Mouse (Mus musculus): ENCODE results near the gene Fryl. TPM values are rescaled to one million over a fixed set of nuclear protein-coding genes. Genes with fewer than 3 reads are reported as not detected.
A peak's percentile ranks its signal among the peaks of the same experiment; 100 is the strongest.

Gene Fryl
- polyA plus RNA-seq, 1 experiment: 15.3 TPM

GRCm38 (mm10) chr5:73081496-73081895 lies 174.9 kb downstream of the Fryl start:
- Histone ChIP-seq H3K4me3 (no peak overlapping the region), H3K4me2 (ENCODE audit: low read depth) (no peak overlapping the region), H3ac (ENCODE audit: control insufficient read depth, insufficient read length) (no peak overlapping the region), H3K36me3 (ENCODE audit: control insufficient read depth, insufficient read depth) (peaks cover 17% of the 10 kb centered on the region), H3K27me3 (ENCODE audit: control insufficient read depth, insufficient read depth, insufficient read length) (no peaks in the 10 kb centered on the region), H3K79me2 (ENCODE audit: control insufficient read depth, insufficient read depth) (no peaks in the 10 kb centered on the region)
- TF ChIP-seq E2F4 (IDR thresholded peaks at IDR 0.05; ENCODE audit: insufficient read depth) (no peak), CEBPB (IDR thresholded peaks at IDR 0.05; ENCODE audit: insufficient read depth, poor library complexity, severe bottlenecking) (no peak), TCF3 (IDR thresholded peaks at IDR 0.05; ENCODE audit: insufficient read length, low read depth) (no peak), MYOG (IDR thresholded peaks at IDR 0.05; ENCODE audit: control insufficient read depth in 1 of 3, insufficient read depth in 1 of 3, insufficient read length in 2 of 3, low read depth in 2 of 3) (no peak)

- Histone ChIP-seq H3K79me2 (ENCODE audit: control insufficient read depth, insufficient read depth) (no peaks in the 10 kb centered on the region), H3K27me3 (ENCODE audit: control insufficient read depth, insufficient read depth, insufficient read length) (no peaks in the 10 kb centered on the region), H3K4me2 (ENCODE audit: low read depth) (no peak overlapping the region), H3K4me3 (no peak overlapping the region), H3K36me3 (ENCODE audit: control insufficient read depth, insufficient read depth) (peaks cover 15% of the 10 kb centered on the region), H3ac (ENCODE audit: control insufficient read depth, insufficient read length) (no peak overlapping the region)
- TF ChIP-seq POLR2A (IDR thresholded peaks at IDR 0.05; ENCODE audit: insufficient read length, low read depth): no peak
- TF ChIP-seq CEBPB (IDR thresholded peaks at IDR 0.05; ENCODE audit: insufficient read depth, poor library complexity, severe bottlenecking): no peak
- no peak for TF ChIP-seq MYOG (IDR thresholded peaks at IDR 0.05; ENCODE audit: control insufficient read depth in 1 of 3, insufficient read depth in 1 of 3, insufficient read length in 2 of 3, low read depth in 2 of 3)
- no peak for TF ChIP-seq MYOD1 (IDR thresholded peaks at IDR 0.05; ENCODE audit: control insufficient read depth in 1 of 3, insufficient read length in 2 of 3, low read depth in 2 of 3)
- TF ChIP-seq E2F4 (IDR thresholded peaks at IDR 0.05; ENCODE audit: insufficient read depth): no peak
- no peak for TF ChIP-seq MAX (IDR thresholded peaks at IDR 0.05; ENCODE audit: low read depth)
These were observed 176.6 kb downstream of the Fryl start for GRCm38 (mm10) chr5:73079801-73080200.

- Histone ChIP-seq H3K4me3 (no peak overlapping the region), H3K4me2 (ENCODE audit: low read depth) (peak overlapping the region; percentile 49), H3K36me3 (ENCODE audit: control insufficient read depth, insufficient read depth) (peaks cover 22% of the 10 kb centered on the region), H3ac (ENCODE audit: control insufficient read depth, insufficient read length) (no peak overlapping the region), H3K79me2 (ENCODE audit: control insufficient read depth, insufficient read depth) (no peaks in the 10 kb centered on the region), H3K27me3 (ENCODE audit: control insufficient read depth, insufficient read depth, insufficient read length) (no peaks in the 10 kb centered on the region)
- TF ChIP-seq MAX (IDR thresholded peaks at IDR 0.05; ENCODE audit: low read depth) (no peak), MYOG (IDR thresholded peaks at IDR 0.05; ENCODE audit: control insufficient read depth in 1 of 3, insufficient read depth in 1 of 3, insufficient read length in 2 of 3, low read depth in 2 of 3) (no peak), SRF (IDR thresholded peaks at IDR 0.05; ENCODE audit: control insufficient read depth, insufficient read length, low read depth) (no peak), POLR2A (IDR thresholded peaks at IDR 0.05; ENCODE audit: insufficient read length, low read depth) (no peak), CEBPB (IDR thresholded peaks at IDR 0.05; ENCODE audit: insufficient read depth, poor library complexity, severe bottlenecking) (no peak), TCF12 (IDR thresholded peaks at IDR 0.05; ENCODE audit: insufficient read depth, poor library complexity, severe bottlenecking) (no peak), E2F4 (IDR thresholded peaks at IDR 0.05; ENCODE audit: insufficient read depth) (no peak), POLR2AphosphoS2 (IDR thresholded peaks at IDR 0.05; ENCODE audit: insufficient read length, low read depth) (no peak), REST (IDR thresholded peaks at IDR 0.05; ENCODE audit: insufficient read depth, insufficient read length) (no peak), USF1 (IDR thresholded peaks at IDR 0.05; ENCODE audit: low read depth) (no peak), MYOD1 (IDR thresholded peaks at IDR 0.05; ENCODE audit: control insufficient read depth in 1 of 3, insufficient read length in 2 of 3, low read depth in 2 of 3) (no peak), TCF3 (IDR thresholded peaks at IDR 0.05; ENCODE audit: insufficient read length, low read depth) (no peak)
These were observed 185.1 kb downstream of the Fryl start for GRCm38 (mm10) chr5:73071319-73071718.

- H3ac ChIP-seq (ENCODE audit: control insufficient read depth, insufficient read length): no peak overlapping the region
- peaks cover 19% of the 10 kb centered on the region for H3K36me3 ChIP-seq (ENCODE audit: control insufficient read depth, insufficient read depth)
- no peak for TF ChIP-seq MYOG (IDR thresholded peaks at IDR 0.05; ENCODE audit: control insufficient read depth in 1 of 3, insufficient read depth in 1 of 3, insufficient read length in 2 of 3, low read depth in 2 of 3)
- TF ChIP-seq MAX (IDR thresholded peaks at IDR 0.05; ENCODE audit: low read depth): no peak
- no peak for TF ChIP-seq POLR2AphosphoS2 (IDR thresholded peaks at IDR 0.05; ENCODE audit: insufficient read length, low read depth)
- no peak for TF ChIP-seq TCF3 (IDR thresholded peaks at IDR 0.05; ENCODE audit: insufficient read length, low read depth)
- TF ChIP-seq SRF (IDR thresholded peaks at IDR 0.05; ENCODE audit: control insufficient read depth, insufficient read length, low read depth): no peak
- TF ChIP-seq CEBPB (IDR thresholded peaks at IDR 0.05; ENCODE audit: insufficient read depth, poor library complexity, severe bottlenecking): no peak
- TF ChIP-seq POLR2A (IDR thresholded peaks at IDR 0.05; ENCODE audit: insufficient read length, low read depth): no peak
- no peak for TF ChIP-seq MYOD1 (IDR thresholded peaks at IDR 0.05; ENCODE audit: control insufficient read depth in 1 of 3, insufficient read length in 2 of 3, low read depth in 2 of 3)
- no peak for TF ChIP-seq REST (IDR thresholded peaks at IDR 0.05; ENCODE audit: insufficient read depth, insufficient read length)
- no peak for TF ChIP-seq E2F4 (IDR thresholded peaks at IDR 0.05; ENCODE audit: insufficient read depth)
- TF ChIP-seq USF1 (IDR thresholded peaks at IDR 0.05; ENCODE audit: low read depth): no peak
- TF ChIP-seq TCF12 (IDR thresholded peaks at IDR 0.05; ENCODE audit: insufficient read depth, poor library complexity, severe bottlenecking): no peak
- no peak overlapping the region for H3K4me2 ChIP-seq (ENCODE audit: low read depth)
- no peaks in the 10 kb centered on the region for H3K79me2 ChIP-seq (ENCODE audit: control insufficient read depth, insufficient read depth)
- no peak overlapping the region for H3K4me3 ChIP-seq
- no peaks in the 10 kb centered on the region for H3K27me3 ChIP-seq (ENCODE audit: control insufficient read depth, insufficient read depth, insufficient read length)
These were observed 189.5 kb downstream of the Fryl start for GRCm38 (mm10) chr5:73066946-73067345.

Data from myocyte (in vitro differentiated cells).